Mouse (Mus musculus) C2C12 (cell line): ENCODE measurements around the gene Moxd1. TPM values are rescaled to one million over a fixed set of nuclear protein-coding genes. Genes with fewer than 3 reads are reported as not detected.
A peak's percentile ranks its signal among the peaks of the same experiment; 100 is the strongest.
"Not testable (repeated sequence)": the region's sequence is repeated elsewhere in the genome, so short reads cannot be mapped to it uniquely, and the experiment has no call there.

ENCODE experiments used
- H3K27me3 ChIP-seq: one replicate; pipeline ENCODE4 v1.6.1; 2011; ENCODE audit not compliant: control insufficient read depth, insufficient read depth, insufficient read length
- H3K36me3 ChIP-seq: one replicate; pipeline ENCODE4 v1.6.1; 2011; ENCODE audit not compliant: control insufficient read depth, insufficient read depth
- H3K4me3 ChIP-seq: one replicate; pipeline ENCODE4 v1.5.1; 2011; ENCODE audit warnings: mild to moderate bottlenecking, control low read depth; ENCODE audit not compliant: poor library complexity, insufficient read depth, severe bottlenecking
- H3K79me2 ChIP-seq: one replicate; pipeline ENCODE4 v1.6.1; 2011; ENCODE audit not compliant: control insufficient read depth, insufficient read depth
- H3K79me3 ChIP-seq: one replicate; pipeline ENCODE4 v1.6.1; 2011; ENCODE audit warnings: low read depth, control low read depth
- H3ac ChIP-seq: one replicate; pipeline ENCODE3; 2011; ENCODE audit warnings: low read depth; ENCODE audit not compliant: control insufficient read depth, insufficient read length
- CEBPB ChIP-seq: IDR thresholded peaks from one replicate; pipeline ENCODE4 v1.6.1; 2011; ENCODE audit warnings: low read depth, mild to moderate bottlenecking, control low read depth, moderate library complexity
- CTCF ChIP-seq: IDR thresholded peaks from one replicate; pipeline ENCODE4 v1.5.1; 2011; ENCODE audit not compliant: control insufficient read depth, insufficient read depth, insufficient read length
- FOSL1 ChIP-seq: IDR thresholded peaks from one replicate; pipeline ENCODE4 v1.8.0; 2011; ENCODE audit warnings: mild to moderate bottlenecking, low read length; ENCODE audit not compliant: poor library complexity, insufficient read depth, severe bottlenecking
- MAX ChIP-seq: IDR thresholded peaks from one replicate; pipeline ENCODE4 v1.6.1; 2011; ENCODE audit warnings: mild to moderate bottlenecking, control low read depth
- MYOD1 ChIP-seq: IDR thresholded peaks from one replicate; pipeline ENCODE4 v1.6.1; 2011; ENCODE audit warnings: low read depth; ENCODE audit not compliant: control insufficient read depth, insufficient read length
- MYOG ChIP-seq: IDR thresholded peaks from one replicate; pipeline ENCODE4 v1.6.1; 2011; ENCODE audit not compliant: control insufficient read depth, insufficient read length; ENCODE audit errors: extremely low read depth
- USF1 ChIP-seq: IDR thresholded peaks from one replicate; pipeline ENCODE4 v1.6.1; 2011; ENCODE audit warnings: low read depth, mild to moderate bottlenecking, control low read depth, moderate library complexity
- polyA plus RNA-seq: library from polyadenylated mRNA; unstranded; fragments of >200 nt; fragmentation: generic; extraction: Trizol; gene quantifications from one replicate; pipeline ENCODE4 v1.2.1, GENCODE M21; 2012; ENCODE audit warnings: missing spikeins

Moxd1 gene
- polyA plus RNA-seq, 1 experiment = not detected

DNA sequence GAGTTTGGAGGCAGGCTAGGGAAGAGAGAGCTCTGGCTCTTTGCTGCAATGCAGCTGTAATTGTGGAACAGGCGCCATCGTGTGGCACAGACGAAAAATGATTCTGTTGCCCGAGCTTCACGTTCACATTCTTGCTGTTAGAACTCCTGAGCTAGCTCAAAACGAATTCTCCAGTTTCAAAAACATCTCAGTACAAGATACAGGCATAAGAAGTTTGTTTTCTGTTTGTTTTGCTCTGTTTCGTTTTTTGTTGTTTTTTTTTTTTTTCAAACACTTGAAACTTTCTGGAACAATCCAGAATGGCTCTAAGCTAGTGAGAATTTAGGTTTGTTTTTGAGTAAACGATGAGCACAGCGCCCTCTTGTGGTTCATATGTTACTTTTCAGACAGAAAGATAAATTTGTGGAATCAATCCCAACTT lies 88.9 kb downstream of the Moxd1 start:
- Histone ChIP-seq H3K79me3 (no peaks in the 10 kb centered on the region), H3K79me2 (no peaks in the 10 kb centered on the region), H3K27me3 (peaks cover 11% of the 10 kb centered on the region), H3K4me3 (no peak overlapping the region), H3ac (no peak overlapping the region), H3K36me3 (no peaks in the 10 kb centered on the region)
- TF ChIP-seq CTCF (peak; percentile 70), MYOG (no peak)

DNA sequence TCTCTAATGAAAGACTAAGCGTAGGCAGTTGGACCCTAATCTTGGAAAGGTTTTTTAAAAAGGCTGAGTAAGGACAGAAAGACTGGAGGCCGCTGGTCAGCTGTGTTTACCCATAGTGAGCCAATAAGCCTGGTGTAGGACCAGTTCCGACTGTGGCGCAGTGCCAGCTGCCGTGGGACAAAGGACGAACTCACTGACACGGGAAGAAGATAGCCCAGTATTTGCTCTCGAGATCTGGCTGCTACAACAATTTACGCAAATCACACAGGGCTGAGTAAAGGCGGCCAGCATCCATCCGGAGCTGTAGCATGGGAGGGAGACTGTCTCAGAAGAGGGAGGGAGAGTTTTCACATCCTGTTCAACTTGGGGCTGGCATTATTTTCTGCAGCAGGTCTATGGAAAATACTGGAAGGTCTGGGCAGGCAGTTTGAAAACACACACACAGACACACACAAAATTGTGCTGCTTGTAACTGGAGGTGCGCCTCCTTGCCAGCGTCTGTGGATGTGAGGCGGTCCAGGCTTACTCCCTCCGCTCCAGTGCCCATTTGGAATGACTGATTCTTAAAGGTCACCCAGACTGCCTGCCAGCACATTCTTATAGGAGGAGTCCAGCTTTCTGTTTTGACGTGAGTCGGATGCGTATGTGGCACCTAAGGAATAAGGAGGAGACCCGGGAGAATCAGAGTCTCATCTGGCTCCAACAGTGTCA lies 94.0 kb downstream of the Moxd1 start:
- Histone ChIP-seq H3K27me3 (peaks cover 16% of the 10 kb centered on the region), H3K4me3 (no peak overlapping the region), H3K79me3 (no peaks in the 10 kb centered on the region), H3K79me2 (no peaks in the 10 kb centered on the region), H3ac (no peak overlapping the region), H3K36me3 (no peaks in the 10 kb centered on the region)
- no peak for TF ChIP-seq CEBPB
- no peak for TF ChIP-seq MYOG
- TF ChIP-seq MYOD1 = no peak
- no peak for TF ChIP-seq FOSL1
- TF ChIP-seq CTCF = no peak
- no peak for TF ChIP-seq USF1

DNA sequence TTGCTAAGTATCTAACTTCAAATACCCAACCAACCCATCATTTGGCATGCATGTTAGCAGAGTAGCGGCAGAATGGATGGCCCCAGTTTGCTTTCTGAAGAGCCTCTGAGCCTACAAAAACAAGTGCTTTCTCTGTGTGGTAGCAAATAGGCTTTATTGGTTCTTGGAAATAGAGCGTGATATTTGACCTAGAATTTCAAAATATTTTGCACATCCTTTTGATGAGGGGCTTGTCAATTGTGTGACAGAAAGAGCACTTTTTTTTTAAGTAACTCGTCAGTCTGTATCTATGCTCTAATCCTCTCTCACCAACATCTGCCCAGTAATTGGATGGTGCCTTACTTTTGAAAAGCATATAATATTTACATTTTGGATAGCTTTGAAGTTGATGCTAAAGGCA lies 97.0 kb downstream of the Moxd1 start:
- H3K36me3 ChIP-seq = no peaks in the 10 kb centered on the region
- TF ChIP-seq FOSL1 (no peak), USF1 (no peak), CEBPB (no peak), MAX (no peak), MYOD1 (no peak), CTCF (no peak), MYOG (no peak)
- H3K4me3 ChIP-seq = no peak overlapping the region
- H3K79me2 ChIP-seq = no peaks in the 10 kb centered on the region
- H3K79me3 ChIP-seq = no peaks in the 10 kb centered on the region
- no peak overlapping the region for H3ac ChIP-seq
- peaks cover 31% of the 10 kb centered on the region for H3K27me3 ChIP-seq

DNA sequence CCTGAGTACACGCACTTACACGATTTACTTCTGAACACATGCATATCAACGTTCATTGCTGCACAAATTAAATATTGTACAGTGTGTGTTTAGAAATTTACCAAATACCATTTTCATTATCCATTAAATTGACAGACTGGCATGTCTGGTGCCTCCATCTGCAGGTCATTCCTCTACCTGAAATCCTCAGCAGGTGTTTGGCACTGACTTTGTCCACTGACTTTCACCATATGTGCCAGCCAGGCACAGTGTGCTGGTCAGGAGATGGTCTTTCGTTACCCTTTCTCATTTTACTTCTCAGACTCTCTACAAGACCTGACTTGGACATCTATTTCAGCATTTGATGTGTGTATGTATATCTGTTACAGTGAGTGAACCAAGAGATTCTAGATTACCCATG lies 99.7 kb downstream of the Moxd1 start:
- no peak overlapping the region for H3K4me3 ChIP-seq
- H3K79me2 ChIP-seq = no peaks in the 10 kb centered on the region
- no peaks in the 10 kb centered on the region for H3K79me3 ChIP-seq
- TF ChIP-seq FOSL1 = no peak
- TF ChIP-seq MYOD1 = no peak
- no peak for TF ChIP-seq CTCF
- TF ChIP-seq CEBPB = no peak
- no peak for TF ChIP-seq MYOG
- no peak for TF ChIP-seq USF1
- H3ac ChIP-seq = no peak overlapping the region
- peaks cover 18% of the 10 kb centered on the region for H3K27me3 ChIP-seq
- no peaks in the 10 kb centered on the region for H3K36me3 ChIP-seq

DNA sequence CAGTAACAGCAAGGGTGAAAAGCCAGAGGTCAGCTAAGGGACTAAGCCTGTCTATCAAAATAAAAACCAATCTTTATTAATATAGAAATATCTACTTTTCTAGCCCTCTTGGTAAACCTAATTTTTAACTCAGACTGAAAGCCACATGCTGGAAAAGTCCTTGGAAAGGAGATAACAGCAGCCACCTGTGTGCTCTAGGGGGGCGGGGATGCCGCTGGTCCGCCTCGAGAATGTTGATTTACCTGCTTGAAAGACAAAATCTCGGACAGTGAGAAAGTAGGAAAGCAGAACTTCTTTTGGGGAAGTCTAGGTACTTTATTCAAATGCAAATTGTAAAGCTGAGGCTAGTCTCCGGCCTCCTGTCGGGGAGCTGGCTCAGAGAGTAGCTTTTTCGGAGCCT lies 103.9 kb downstream of the Moxd1 start:
- H3K79me2 ChIP-seq, H3K79me3 ChIP-seq, H3K4me3 ChIP-seq, H3K36me3 ChIP-seq, H3ac ChIP-seq: not testable (repeated sequence)
- H3K27me3 ChIP-seq = peaks cover 15% of the 10 kb centered on the region

DNA sequence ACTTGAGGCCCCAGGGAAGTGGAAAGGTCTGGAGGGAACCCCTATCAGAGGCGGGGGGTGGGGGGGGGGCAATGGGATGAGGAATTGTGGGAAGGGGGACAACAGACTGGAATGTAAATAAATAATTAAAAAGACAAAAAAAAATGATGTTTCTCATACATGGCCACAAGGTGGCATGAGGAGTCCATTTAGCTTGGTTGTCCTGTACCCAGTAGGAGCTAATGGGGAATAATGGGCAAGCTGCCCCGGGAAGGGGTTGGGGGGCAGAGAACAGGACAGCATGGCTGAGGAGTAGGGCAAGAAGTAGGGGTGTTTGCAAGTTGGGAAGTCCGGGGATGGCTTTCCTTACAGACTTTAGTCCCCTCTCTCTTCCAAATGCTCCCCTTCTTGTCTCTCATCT lies 109.5 kb downstream of the Moxd1 start:
- H3K36me3 ChIP-seq = no peaks in the 10 kb centered on the region

More for the DNA sequence above, 109.5 kb downstream of the Moxd1 start:
- Histone ChIP-seq H3K79me2 (no peaks in the 10 kb centered on the region), H3K79me3 (no peaks in the 10 kb centered on the region), H3K27me3 (no peaks in the 10 kb centered on the region), H3ac (no peak overlapping the region), H3K4me3 (no peak overlapping the region)
- TF ChIP-seq FOSL1 (no peak), MYOG (no peak), MYOD1 (no peak), CTCF (no peak), CEBPB (no peak), USF1 (no peak), MAX (no peak)
